Mouse (Mus musculus) thymus, adult 2 months (tissue): ENCODE results near the gene Ccr10. TPM values are rescaled to one million over a fixed set of nuclear protein-coding genes. Genes with fewer than 3 reads are reported as not detected.

ENCODE experiments used
- DNase-seq: peaks from one replicate; pipeline ENCODE4 v3.0.0; 2021
- H3K27ac ChIP-seq: fragments of 200-500 bp; 2 replicates; pipeline ENCODE4 v1.5.1; 2012; ENCODE audit warnings: low read length, control low read depth; ENCODE audit not compliant: control insufficient read depth, insufficient read depth
- H3K27me3 ChIP-seq: fragments of 200-500 bp; 2 replicates; pipeline ENCODE4 v1.6.1; 2012; ENCODE audit warnings: mild to moderate bottlenecking, low read length, moderate library complexity, mixed read lengths; ENCODE audit not compliant: control insufficient read depth, insufficient read depth
- H3K36me3 ChIP-seq: fragments of 200-500 bp; 2 replicates; pipeline ENCODE4 v1.6.1; 2012; ENCODE audit warnings: mild to moderate bottlenecking, low read length, moderate library complexity; ENCODE audit not compliant: control insufficient read depth, insufficient read depth
- H3K4me1 ChIP-seq: fragments of 200-500 bp; replicated peaks from 2 replicates; pipeline ENCODE4 v1.6.1; 2012; ENCODE audit warnings: low read length; ENCODE audit not compliant: control insufficient read depth, insufficient read depth
- H3K4me3 ChIP-seq: fragments of 200-500 bp; 2 replicates; pipeline ENCODE4 v1.5.1; 2012; ENCODE audit warnings: mild to moderate bottlenecking, low read length, control low read depth, moderate library complexity; ENCODE audit not compliant: control insufficient read depth, insufficient read depth
- CTCF ChIP-seq: fragments of 200-500 bp; IDR thresholded peaks from 2 replicates; pipeline ENCODE4 v1.5.1; 2012; ENCODE audit warnings: mild to moderate bottlenecking, control low read depth, low read length, moderate library complexity, borderline replicate concordance; ENCODE audit not compliant: control insufficient read depth, poor library complexity, insufficient read depth; ENCODE audit errors: extremely low read depth
- POLR2A ChIP-seq: fragments of 200-500 bp; IDR thresholded peaks from 2 replicates; pipeline ENCODE4 v1.6.1; 2012; ENCODE audit warnings: mild to moderate bottlenecking, low read length, control low read depth, moderate library complexity; ENCODE audit not compliant: control insufficient read depth, poor library complexity, insufficient read depth; ENCODE audit errors: extremely low read depth
- WGBS: fragments of 180-500 bp; shearing (Covaris S2); methylation state at CpG from one replicate; pipeline ENCODE4 v1.1.7; 2018; 5-methylcytosine and 5-hydroxymethylcytosine counted together
- polyA plus RNA-seq: library from polyadenylated mRNA; depleted of rRNA; stranded (reverse); fragments of >200 nt; gene quantifications from 2 replicates; pipeline ENCODE4 v1.2.3, GENCODE M21; 2012

Ccr10 gene
- polyA plus RNA-seq, 1 experiment = 3.9 TPM

DNA sequence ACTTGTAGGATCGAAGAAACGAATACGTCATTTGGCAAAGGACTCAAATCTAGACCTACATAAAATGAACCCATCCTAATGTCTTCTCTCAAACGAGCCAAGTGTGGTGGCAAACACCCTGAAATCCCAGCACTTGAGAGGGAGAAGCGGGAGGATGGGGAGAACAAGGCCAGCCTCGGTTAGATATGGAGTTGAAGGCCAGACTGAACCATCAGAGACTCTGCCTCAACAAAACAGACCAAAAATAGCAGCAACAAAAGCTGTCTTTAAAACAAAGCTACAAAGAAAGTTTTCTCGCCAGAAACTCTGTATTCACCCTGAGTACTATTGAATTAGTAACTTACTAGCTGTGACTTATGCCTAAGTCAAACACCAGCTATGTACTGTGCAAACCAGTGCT is 38.2 kb downstream of the Ccr10 start:
- H3K27me3 ChIP-seq = peaks cover 6% of the 10 kb centered on the region; the same call in 1 of the 2 replicates
- DNase-seq = no peak
- H3K27ac ChIP-seq = no peak overlapping the region
- WGBS = 88% methylated on average over 7 of the region's 7 CpGs
- TF ChIP-seq POLR2A = no peak
- TF ChIP-seq CTCF = no peak
- no peaks in the 10 kb centered on the region for H3K36me3 ChIP-seq
- no peak overlapping the region for H3K4me3 ChIP-seq
- peaks cover 4% of the 10 kb centered on the region; the same call in 1 of the 2 replicates for H3K4me1 ChIP-seq

DNA sequence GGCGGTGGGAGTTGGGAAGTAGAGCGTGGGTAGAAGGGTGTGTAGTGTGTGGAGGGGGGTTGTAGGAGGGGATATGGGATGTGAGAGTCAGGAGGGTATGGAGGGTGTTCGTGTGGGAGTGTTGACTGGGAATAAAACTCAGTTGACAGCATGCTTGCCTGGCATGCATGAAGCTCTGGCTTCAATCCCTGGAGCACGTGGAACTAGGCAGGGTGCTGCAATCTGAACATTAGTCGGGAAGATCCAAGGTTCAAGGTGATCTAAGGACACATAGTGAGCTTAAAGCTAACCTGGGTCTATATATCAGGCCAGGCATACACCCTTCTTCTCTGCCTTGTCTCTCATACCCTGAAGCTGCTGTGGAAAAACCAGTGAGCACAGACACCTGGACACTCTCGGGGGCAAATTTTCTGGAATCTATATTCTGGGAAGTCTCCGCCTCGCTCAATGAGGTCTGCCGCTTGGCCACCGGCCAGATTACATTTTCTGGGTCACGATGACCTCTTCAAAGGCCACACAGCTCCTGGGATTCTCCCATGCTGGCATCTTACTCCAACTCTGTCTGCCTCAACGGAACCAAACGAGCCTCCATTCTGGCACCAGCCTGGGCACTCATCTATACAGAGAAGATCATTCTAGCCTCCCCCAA is 40.9 kb downstream of the Ccr10 start:
- Histone ChIP-seq H3K36me3 (no peaks in the 10 kb centered on the region), H3K27me3 (no peaks in the 10 kb centered on the region; the same call in 1 of the 2 replicates), H3K4me3 (no peak overlapping the region), H3K27ac (no peak overlapping the region), H3K4me1 (0 out of 2 replicates have a peak, but pooled peaks cover 2% of the 10 kb centered on the region)
- TF ChIP-seq CTCF = no peak
- no peak for TF ChIP-seq POLR2A
- WGBS = 95% methylated on average over 13 of the region's 13 CpGs
- no peak for DNase-seq

DNA sequence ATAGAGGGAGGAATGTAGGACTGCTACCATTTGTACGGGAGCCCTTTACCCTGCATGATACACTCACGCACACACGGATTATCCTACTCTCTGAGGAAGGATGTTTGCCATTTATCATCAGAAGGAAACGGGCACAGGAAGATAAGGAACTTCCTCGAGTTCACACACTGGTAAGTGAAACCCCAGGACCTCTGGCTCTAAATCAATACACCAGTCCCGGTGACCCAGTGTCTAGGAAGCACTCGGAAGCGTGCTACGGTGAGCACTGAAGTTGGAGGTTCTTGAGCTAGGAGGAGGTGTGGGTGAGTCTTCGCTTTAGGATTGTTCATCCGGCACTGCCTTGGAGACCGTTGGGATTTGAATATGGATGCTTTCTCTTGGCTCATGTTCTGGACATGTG is 42.2 kb downstream of the Ccr10 start:
- 62% methylated on average over 12 of the region's 12 CpGs for WGBS
- DNase-seq = no peak

DNA sequence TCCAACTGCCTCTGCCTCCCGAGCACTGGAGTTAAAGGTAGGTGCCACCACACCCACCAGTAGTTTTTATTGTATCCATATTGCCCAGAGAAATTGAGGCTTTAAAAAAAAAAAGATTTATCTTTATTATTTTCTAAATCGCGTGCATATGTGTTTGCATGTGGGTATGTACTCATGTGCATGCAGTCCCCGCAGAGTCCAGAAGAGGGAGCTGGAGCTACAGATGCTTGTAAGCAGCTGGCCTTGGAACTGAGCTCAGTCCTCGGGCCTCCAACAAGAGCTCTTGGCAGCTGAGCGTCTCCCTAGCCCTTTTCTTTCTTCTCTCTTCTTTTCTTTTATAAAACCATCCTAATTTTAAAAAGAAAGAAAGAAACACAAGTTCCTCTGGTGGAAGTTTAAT is 43.5 kb downstream of the Ccr10 start:
- DNase-seq = no peak
- Histone ChIP-seq H3K4me1 (0 out of 2 replicates have a peak, but pooled peaks cover 2% of the 10 kb centered on the region), H3K27me3 (no peaks in the 10 kb centered on the region), H3K36me3 (no peaks in the 10 kb centered on the region; the same call in 1 of the 2 replicates), H3K27ac (no peak overlapping the region), H3K4me3 (no peak overlapping the region)
- 99% methylated on average over 6 of the region's 6 CpGs for WGBS
- TF ChIP-seq CTCF (no peak), POLR2A (no peak)

More for the DNA sequence above, 42.2 kb downstream of the Ccr10 start:
- TF ChIP-seq CTCF (no peak), POLR2A (no peak)
- H3K4me1 ChIP-seq = 0 out of 2 replicates have a peak, but pooled peaks cover 2% of the 10 kb centered on the region
- no peaks in the 10 kb centered on the region for H3K27me3 ChIP-seq
- H3K27ac ChIP-seq = no peak overlapping the region
- H3K4me3 ChIP-seq = no peak overlapping the region
- H3K36me3 ChIP-seq = no peaks in the 10 kb centered on the region

DNA sequence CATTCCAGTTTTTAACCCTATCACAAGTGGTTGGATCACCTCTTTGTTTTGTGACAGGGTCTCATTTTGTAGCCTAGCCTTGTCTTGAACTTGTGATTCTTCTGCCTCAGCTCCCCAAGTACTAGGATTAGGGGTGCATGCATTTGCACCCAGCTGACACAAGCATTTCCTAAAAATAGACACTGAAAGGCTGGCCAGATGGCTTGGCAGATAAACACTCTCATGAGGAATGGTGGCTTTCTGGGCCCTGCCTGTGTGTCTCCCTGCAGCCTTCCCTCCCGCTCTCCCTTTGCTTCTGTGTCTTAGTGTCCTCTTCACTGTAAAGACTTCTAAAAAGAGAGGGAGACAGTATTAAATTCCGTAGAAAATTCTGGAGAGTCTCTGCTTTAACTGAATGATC is 44.1 kb downstream of the Ccr10 start:
- 82% methylated on average over 2 of the region's 2 CpGs for WGBS
- Histone ChIP-seq H3K4me3 (no peak overlapping the region), H3K27me3 (no peaks in the 10 kb centered on the region), H3K36me3 (peaks cover 3% of the 10 kb centered on the region), H3K27ac (no peak overlapping the region), H3K4me1 (0 out of 2 replicates have a peak, but pooled peaks cover 2% of the 10 kb centered on the region)
- TF ChIP-seq CTCF (no peak), POLR2A (no peak)
- DNase-seq = no peak

DNA sequence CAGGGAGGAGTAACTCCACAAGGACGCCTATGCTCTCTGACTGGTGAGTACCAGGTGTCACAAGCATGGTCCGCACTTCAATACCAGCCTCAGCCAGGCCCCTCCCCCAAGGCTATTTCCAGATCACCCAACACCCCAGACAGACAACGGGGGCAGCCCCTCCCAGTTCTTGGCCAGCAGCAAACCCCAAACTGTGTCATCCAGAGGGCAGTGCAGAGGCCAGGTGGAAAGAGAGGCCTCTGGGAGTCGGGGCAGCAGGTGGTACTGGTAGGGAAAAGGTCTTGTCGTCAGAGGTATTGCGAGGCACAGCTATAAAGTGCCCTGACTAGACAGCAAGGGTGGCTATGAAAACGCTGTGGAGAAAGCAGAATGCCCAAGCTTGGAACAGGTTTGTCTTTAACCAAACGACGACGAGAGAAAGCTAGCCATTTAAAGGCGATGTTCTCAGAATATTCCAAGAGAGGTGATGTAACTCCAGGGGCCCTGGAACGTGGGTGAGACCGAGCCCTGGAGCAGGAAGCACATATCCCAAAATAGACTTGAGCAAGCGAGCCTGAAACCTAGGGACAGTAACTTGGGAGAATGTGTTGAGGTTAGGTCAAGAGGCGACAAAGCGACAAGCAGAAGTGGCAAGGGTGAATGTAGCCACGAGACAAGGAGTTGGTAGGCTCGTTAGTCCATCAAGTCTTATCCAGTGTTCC is 45.0 kb downstream of the Ccr10 start:
- WGBS = 65% methylated on average over 18 of the region's 18 CpGs
- Histone ChIP-seq H3K4me3 (no peak overlapping the region), H3K27ac (no peak overlapping the region), H3K4me1 (0 out of 2 replicates have a peak, but pooled peaks cover 2% of the 10 kb centered on the region), H3K36me3 (peaks cover 12% of the 10 kb centered on the region), H3K27me3 (no peaks in the 10 kb centered on the region)
- DNase-seq = no peak
- no peak for TF ChIP-seq CTCF
- no peak for TF ChIP-seq POLR2A
